20 mouse cellular contexts compared by ENCODE assay signal in the genomic region with DNA sequence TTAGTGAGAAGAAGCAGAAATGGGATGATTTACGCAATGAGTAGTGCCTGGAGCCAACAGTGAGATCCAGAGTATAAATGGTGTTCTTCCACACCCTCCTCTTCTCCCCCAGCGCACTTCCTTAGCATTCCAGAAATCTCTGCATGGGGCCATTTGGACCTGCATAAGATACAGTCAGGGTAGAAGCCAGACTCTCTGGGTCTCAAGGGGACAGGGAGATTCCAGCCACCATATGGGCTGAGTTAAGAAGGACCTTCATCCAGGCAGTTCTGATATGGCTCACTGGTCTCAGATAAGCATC.
DNase-seq lines count a peak whose midpoint lies in the region; ATAC-seq and TF ChIP-seq lines count a peak whose summit lies in the region.
"Had no signal": no experiment of that assay in that cellular context is flagged by ENCODE, and none has a peak within 500 bp of the region (broad histone marks: within the 10 kb centered on the region; RNA-seq: fewer than 3 reads in every experiment).

No protein-coding gene starts in this region.

- no peak for TF ChIP-seq POLR2A in kidney, adult 2 months (IDR thresholded peaks at IDR 0.05; ENCODE audit: low read depth, low read length)

- 71% methylated on average over 2 of the region's 2 CpGs for WGBS in embryonic facial prominence, embryonic 14.5 days
- WGBS in embryonic facial prominence, embryonic 10.5 days: 88% methylated on average over 2 of the region's 2 CpGs
- WGBS in kidney, adult 2 months: 72% methylated on average over 2 of the region's 2 CpGs
- 58% methylated on average over 2 of the region's 2 CpGs for WGBS in lung, postnatal 0 days

- H3K4me3 ChIP-seq in embryonic facial prominence, embryonic 14.5 days (ENCODE audit: low read depth, low read length): no peak overlapping the region
- no peak overlapping the region for H3K4me3 ChIP-seq in embryonic facial prominence, embryonic 10.5 days
- H3K4me3 ChIP-seq in kidney, adult 2 months (ENCODE audit: insufficient read depth, low read depth, low read length): no peak overlapping the region
- no peak overlapping the region for H3K4me3 ChIP-seq in lung, postnatal 0 days (ENCODE audit: low read depth, low read length)
- H3K4me3 ChIP-seq: forebrain, embryonic 15.5 days; heart, embryonic 10.5 days; heart, embryonic 15.5 days; hindbrain, embryonic 10.5 days had no signal

- H3K27me3 ChIP-seq in embryonic facial prominence, embryonic 14.5 days (replicated peaks; ENCODE audit: control insufficient read depth, insufficient read depth, low read length): no peaks in the 10 kb centered on the region
- no peaks in the 10 kb centered on the region for H3K27me3 ChIP-seq in embryonic facial prominence, embryonic 10.5 days (replicated peaks; ENCODE audit: low read depth, poor library complexity, severe bottlenecking)
- no peaks in the 10 kb centered on the region for H3K27me3 ChIP-seq in kidney, adult 2 months (replicated peaks; ENCODE audit: control insufficient read depth, insufficient read depth, low read length)
- no peaks in the 10 kb centered on the region for H3K27me3 ChIP-seq in lung, postnatal 0 days (replicated peaks; ENCODE audit: insufficient read depth, low read length)
- H3K27me3 ChIP-seq: forebrain, embryonic 15.5 days; heart, embryonic 15.5 days had no signal

- H3K9me3 ChIP-seq in embryonic facial prominence, embryonic 14.5 days (ENCODE audit: control insufficient read depth, low read length): no peaks in the 10 kb centered on the region
- no peaks in the 10 kb centered on the region for H3K9me3 ChIP-seq in embryonic facial prominence, embryonic 10.5 days
- no peaks in the 10 kb centered on the region for H3K9me3 ChIP-seq in lung, postnatal 0 days (ENCODE audit: low read length)
- H3K9me3 ChIP-seq: forebrain, embryonic 15.5 days; heart, embryonic 10.5 days; heart, embryonic 15.5 days; hindbrain, embryonic 10.5 days had no signal

- no peaks in the 10 kb centered on the region for H3K36me3 ChIP-seq in embryonic facial prominence, embryonic 14.5 days (ENCODE audit: control insufficient read depth, insufficient read depth, low read length)
- H3K36me3 ChIP-seq in embryonic facial prominence, embryonic 10.5 days (replicated peaks): no peaks in the 10 kb centered on the region
- H3K36me3 ChIP-seq in kidney, adult 2 months (ENCODE audit: control insufficient read depth, insufficient read depth, low read length): no peaks in the 10 kb centered on the region
- no peaks in the 10 kb centered on the region for H3K36me3 ChIP-seq in lung, postnatal 0 days (ENCODE audit: insufficient read depth, low read length)
- H3K36me3 ChIP-seq: forebrain, embryonic 15.5 days; heart, embryonic 10.5 days; heart, embryonic 15.5 days; hindbrain, embryonic 10.5 days had no signal

- peaks cover 3% of the 10 kb centered on the region; the same call in 1 of the 2 replicates for H3K4me1 ChIP-seq in embryonic facial prominence, embryonic 14.5 days (ENCODE audit: control insufficient read depth, insufficient read depth, low read length)
- H3K4me1 ChIP-seq in embryonic facial prominence, embryonic 10.5 days: peaks cover 20% of the 10 kb centered on the region
- H3K4me1 ChIP-seq in kidney, adult 2 months (ENCODE audit: control insufficient read depth, insufficient read depth, low read length): no peaks in the 10 kb centered on the region
- H3K4me1 ChIP-seq in lung, postnatal 0 days (ENCODE audit: insufficient read depth, low read depth, low read length): no peaks in the 10 kb centered on the region
- H3K4me1 ChIP-seq: heart, embryonic 15.5 days had no signal

- peak; percentile 73 for DNase-seq in embryonic facial prominence, embryonic 14.5 days (ENCODE audit: low spot score)
- no peak for DNase-seq in embryonic facial prominence, embryonic 10.5 days (ENCODE audit: low spot score)
- peak; percentile 24 for DNase-seq in kidney, adult 2 months
- DNase-seq in kidney, adult 9 months: no peak
- DNase-seq in lung, postnatal 0 days (ENCODE audit: low spot score): peak; percentile 63
- DNase-seq in lung, postnatal 14 days: no peak
- DNase-seq in skeletal muscle tissue, adult 2 months (ENCODE audit: low read depth, low spot score): peak; percentile 12
- DNase-seq: adrenal gland, adult 2 months; adrenal gland, postnatal 25 days; cerebellum, adult 18-20 months; cerebellum, adult 9-11 months; cerebellum, postnatal 36 days; gastrocnemius, postnatal 10 days had no signal

- TF ChIP-seq EP300 in lung, postnatal 0 days (IDR thresholded peaks at IDR 0.05): no peak

- peak; percentile 22; the same call in 1 of the 2 replicates for ATAC-seq in embryonic facial prominence, embryonic 14.5 days (ENCODE audit: low read depth)
- ATAC-seq in lung, postnatal 0 days: peak; percentile 47
- ATAC-seq: activated CD4-positive, CD25-positive, alpha-beta regulatory T cell, adult 4 months; forebrain, embryonic 15.5 days; Patski had no signal

- H3K9ac ChIP-seq in embryonic facial prominence, embryonic 14.5 days (ENCODE audit: low read depth, low read length): no peak overlapping the region
- H3K9ac ChIP-seq in lung, postnatal 0 days (replicated peaks; ENCODE audit: low read depth): no peak overlapping the region
- H3K9ac ChIP-seq: forebrain, embryonic 15.5 days; heart, embryonic 15.5 days; hindbrain, embryonic 14.5 days had no signal

- no peak for TF ChIP-seq CTCF in kidney, adult 2 months (conservative IDR thresholded peaks at IDR 0.05; ENCODE audit: insufficient read depth, insufficient read length, low read depth, low read length)
- TF ChIP-seq CTCF in lung, postnatal 0 days (IDR thresholded peaks at IDR 0.05): no peak

- no peak overlapping the region for H3K4me2 ChIP-seq in embryonic facial prominence, embryonic 14.5 days (ENCODE audit: low read depth, low read length)
- H3K4me2 ChIP-seq in lung, postnatal 0 days (replicated peaks; ENCODE audit: low read depth, low read length): no peak overlapping the region
- H3K4me2 ChIP-seq: forebrain, embryonic 15.5 days; heart, embryonic 15.5 days; hindbrain, embryonic 14.5 days had no signal

- no peak overlapping the region for H3K27ac ChIP-seq in embryonic facial prominence, embryonic 14.5 days (replicated peaks; ENCODE audit: low read depth, low read length)
- H3K27ac ChIP-seq in embryonic facial prominence, embryonic 10.5 days (replicated peaks): no peak overlapping the region
- H3K27ac ChIP-seq in kidney, adult 2 months (ENCODE audit: insufficient read depth, low read depth, low read length): peak overlapping the region; percentile 31; the same call in 1 of the 2 replicates
- H3K27ac ChIP-seq in lung, postnatal 0 days (ENCODE audit: low read length): peak overlapping the region; percentile 32; the same call in 1 of the 2 replicates
- H3K27ac ChIP-seq: forebrain, embryonic 15.5 days; heart, embryonic 10.5 days; heart, embryonic 15.5 days; hindbrain, embryonic 10.5 days; hindbrain, embryonic 14.5 days had no signal

Comparison
In these comparisons a context has a peak if more than half of its experiments do, and no peak if none do; other contexts are left out.
1. DNase-seq: peak in embryonic facial prominence, embryonic 14.5 days (single experiment), kidney, adult 2 months (single experiment), lung, postnatal 0 days (single experiment) and skeletal muscle tissue, adult 2 months (single experiment); none in embryonic facial prominence, embryonic 10.5 days (single experiment), kidney, adult 9 months (single experiment) and lung, postnatal 14 days (single experiment).
2. H3K27ac ChIP-seq: peak in kidney, adult 2 months (single experiment) and lung, postnatal 0 days (single experiment); none in embryonic facial prominence, embryonic 14.5 days (single experiment) and embryonic facial prominence, embryonic 10.5 days (single experiment).